Mouse (Mus musculus) lung, adult 2 months (tissue): ENCODE results near the gene Rnf169.

Experiments used
- CTCF ChIP-seq: fragments of 200-500 bp; IDR thresholded peaks from 2 replicates; pipeline ENCODE4 v1.5.1; 2011; ENCODE audit warnings: mild to moderate bottlenecking, low read length, control low read depth; ENCODE audit not compliant: insufficient read depth
- POLR2A ChIP-seq: fragments of 200-500 bp; IDR thresholded peaks from 2 replicates; pipeline ENCODE4 v1.6.1; 2011; ENCODE audit warnings: low read depth, mild to moderate bottlenecking, control low read depth, low read length, borderline replicate concordance; ENCODE audit errors: extremely low read depth

DNA sequence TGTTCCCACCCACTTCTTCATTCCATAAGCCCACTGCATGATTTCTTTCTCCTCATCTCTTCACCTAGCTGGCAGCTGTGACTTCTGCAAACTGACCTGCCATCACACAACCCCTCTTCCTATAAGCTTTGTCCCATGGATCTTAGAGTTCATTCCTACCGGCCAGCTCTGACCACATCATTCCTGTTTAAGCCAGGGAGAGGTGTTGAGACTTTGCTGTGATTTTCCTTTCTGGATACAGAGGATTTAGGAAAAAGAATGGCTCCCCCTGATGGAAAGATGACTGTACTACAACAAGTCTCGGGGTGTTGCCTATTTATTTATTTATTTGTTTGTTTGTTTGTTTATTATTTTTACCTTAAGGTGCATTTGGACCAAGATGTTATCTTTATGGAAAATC is 1.1 kb upstream of the Rnf169 start:
- TF ChIP-seq POLR2A (no peak), CTCF (peak; percentile 15; the same call in 1 of the 2 replicates)
